Mouse (Mus musculus): ENCODE data around the gene Vac14. TPM values are rescaled to one million over a fixed set of nuclear protein-coding genes. Genes with fewer than 3 reads are reported as not detected.

Gene Vac14
- polyA plus RNA-seq, 1 experiment = 5.9 TPM

GRCm38 (mm10) chr8:110694826-110695225 lies 76.4 kb downstream of the Vac14 start:
- H3K9me3 ChIP-seq (ENCODE audit: control insufficient read depth, low read length) = no peaks in the 10 kb centered on the region
- H3K4me1 ChIP-seq (ENCODE audit: control insufficient read depth) = no peaks in the 10 kb centered on the region
- H3K36me3 ChIP-seq (ENCODE audit: control insufficient read depth) = peaks cover 62% of the 10 kb centered on the region
- no peak overlapping the region for H3K4me3 ChIP-seq (replicated peaks)
- TF ChIP-seq TAL1 (IDR thresholded peaks at IDR 0.05; ENCODE audit: low read length) = no peak
- no peak for TF ChIP-seq GATA1 (IDR thresholded peaks at IDR 0.05; ENCODE audit: low read length)
- H3K27me3 ChIP-seq (ENCODE audit: control insufficient read depth) = no peaks in the 10 kb centered on the region

- Histone ChIP-seq H3K4me3 (replicated peaks) (no peak overlapping the region), H3K36me3 (ENCODE audit: control insufficient read depth) (peaks cover 58% of the 10 kb centered on the region), H3K4me1 (ENCODE audit: control insufficient read depth) (no peaks in the 10 kb centered on the region), H3K27me3 (ENCODE audit: control insufficient read depth) (no peaks in the 10 kb centered on the region), H3K9me3 (ENCODE audit: control insufficient read depth, low read length) (no peaks in the 10 kb centered on the region)
- no peak for TF ChIP-seq TAL1 (IDR thresholded peaks at IDR 0.05; ENCODE audit: low read length)
- no peak for TF ChIP-seq GATA1 (IDR thresholded peaks at IDR 0.05; ENCODE audit: low read length)
Observed at GRCm38 (mm10) chr8:110695431-110695830, 77.0 kb downstream of the Vac14 start.

- no peaks in the 10 kb centered on the region for H3K27me3 ChIP-seq (ENCODE audit: control insufficient read depth)
- TF ChIP-seq GATA1 (IDR thresholded peaks at IDR 0.05; ENCODE audit: low read length) (no peak), TAL1 (IDR thresholded peaks at IDR 0.05; ENCODE audit: low read length) (no peak)
- no peak overlapping the region for H3K4me3 ChIP-seq (replicated peaks)
- peaks cover 57% of the 10 kb centered on the region for H3K36me3 ChIP-seq (ENCODE audit: control insufficient read depth)
- no peaks in the 10 kb centered on the region for H3K9me3 ChIP-seq (ENCODE audit: control insufficient read depth, low read length)
- H3K4me1 ChIP-seq (ENCODE audit: control insufficient read depth) = no peaks in the 10 kb centered on the region
Observed at GRCm38 (mm10) chr8:110696051-110696450, 77.7 kb downstream of the Vac14 start.

- Histone ChIP-seq H3K4me1 (ENCODE audit: control insufficient read depth) (no peaks in the 10 kb centered on the region), H3K9me3 (ENCODE audit: control insufficient read depth, low read length) (no peaks in the 10 kb centered on the region), H3K27me3 (ENCODE audit: control insufficient read depth) (no peaks in the 10 kb centered on the region), H3K4me3 (replicated peaks) (no peak overlapping the region), H3K36me3 (ENCODE audit: control insufficient read depth) (peaks cover 63% of the 10 kb centered on the region)
- TF ChIP-seq GATA1 (IDR thresholded peaks at IDR 0.05; ENCODE audit: low read length) (no peak), TAL1 (IDR thresholded peaks at IDR 0.05; ENCODE audit: low read length) (no peak)
Observed at GRCm38 (mm10) chr8:110697571-110697970, 79.2 kb downstream of the Vac14 start.

- Histone ChIP-seq H3K27me3 (ENCODE audit: control insufficient read depth) (no peaks in the 10 kb centered on the region), H3K9me3 (ENCODE audit: control insufficient read depth, low read length) (no peaks in the 10 kb centered on the region), H3K36me3 (ENCODE audit: control insufficient read depth) (peaks cover 61% of the 10 kb centered on the region), H3K4me3 (replicated peaks) (no peak overlapping the region), H3K4me1 (ENCODE audit: control insufficient read depth) (no peaks in the 10 kb centered on the region)
- TF ChIP-seq TAL1 (IDR thresholded peaks at IDR 0.05; ENCODE audit: low read length) (no peak), GATA1 (IDR thresholded peaks at IDR 0.05; ENCODE audit: low read length) (no peak)
Observed at GRCm38 (mm10) chr8:110698098-110698497, 79.7 kb downstream of the Vac14 start.

- no peak overlapping the region for H3K4me3 ChIP-seq (replicated peaks)
- peaks cover 65% of the 10 kb centered on the region for H3K36me3 ChIP-seq (ENCODE audit: control insufficient read depth)
- H3K9me3 ChIP-seq (ENCODE audit: control insufficient read depth, low read length) = no peaks in the 10 kb centered on the region
- TF ChIP-seq TAL1 (IDR thresholded peaks at IDR 0.05; ENCODE audit: low read length) (no peak), GATA1 (IDR thresholded peaks at IDR 0.05; ENCODE audit: low read length) (no peak)
- no peaks in the 10 kb centered on the region for H3K27me3 ChIP-seq (ENCODE audit: control insufficient read depth)
- H3K4me1 ChIP-seq (ENCODE audit: control insufficient read depth) = no peaks in the 10 kb centered on the region
Observed at GRCm38 (mm10) chr8:110699501-110699900, 81.1 kb downstream of the Vac14 start.

- H3K4me1 ChIP-seq (ENCODE audit: control insufficient read depth) = no peaks in the 10 kb centered on the region
- no peak overlapping the region for H3K4me3 ChIP-seq (replicated peaks)
- H3K36me3 ChIP-seq (ENCODE audit: control insufficient read depth) = peaks cover 71% of the 10 kb centered on the region
- H3K9me3 ChIP-seq (ENCODE audit: control insufficient read depth, low read length) = no peaks in the 10 kb centered on the region
- no peaks in the 10 kb centered on the region for H3K27me3 ChIP-seq (ENCODE audit: control insufficient read depth)
- TF ChIP-seq GATA1 (IDR thresholded peaks at IDR 0.05; ENCODE audit: low read length) = no peak
- no peak for TF ChIP-seq TAL1 (IDR thresholded peaks at IDR 0.05; ENCODE audit: low read length)
Observed at GRCm38 (mm10) chr8:110700561-110700960, 82.2 kb downstream of the Vac14 start.

- peaks cover 52% of the 10 kb centered on the region for H3K36me3 ChIP-seq (ENCODE audit: control insufficient read depth)
- TF ChIP-seq TAL1 (IDR thresholded peaks at IDR 0.05; ENCODE audit: low read length) (no peak), GATA1 (IDR thresholded peaks at IDR 0.05; ENCODE audit: low read length) (no peak)
- H3K4me1 ChIP-seq (ENCODE audit: control insufficient read depth) = no peaks in the 10 kb centered on the region
- no peaks in the 10 kb centered on the region for H3K9me3 ChIP-seq (ENCODE audit: control insufficient read depth, low read length)
- H3K27me3 ChIP-seq (ENCODE audit: control insufficient read depth) = no peaks in the 10 kb centered on the region
- no peak overlapping the region for H3K4me3 ChIP-seq (replicated peaks)
Observed at GRCm38 (mm10) chr8:110702636-110703459, 84.5 kb downstream of the Vac14 start.

GRCm38 (mm10) chr8:110703460-110704061 lies 85.2 kb downstream of the Vac14 start:
- TF ChIP-seq TAL1 (IDR thresholded peaks at IDR 0.05; ENCODE audit: low read length) = no peak
- TF ChIP-seq GATA1 (IDR thresholded peaks at IDR 0.05; ENCODE audit: low read length) = no peak
- Histone ChIP-seq H3K9me3 (ENCODE audit: control insufficient read depth, low read length) (no peaks in the 10 kb centered on the region), H3K4me1 (ENCODE audit: control insufficient read depth) (no peaks in the 10 kb centered on the region), H3K4me3 (replicated peaks) (no peak overlapping the region), H3K27me3 (ENCODE audit: control insufficient read depth) (no peaks in the 10 kb centered on the region), H3K36me3 (ENCODE audit: control insufficient read depth) (peaks cover 55% of the 10 kb centered on the region)
